Mouse (Mus musculus): ENCODE measurements around the gene Tsc22d2. TPM values are rescaled to one million over a fixed set of nuclear protein-coding genes. Genes with fewer than 3 reads are reported as not detected.

Tsc22d2 gene
- total RNA-seq, 1 experiment = 20.9 TPM

GRCm38 (mm10) chr3:58501961-58502360 lies 87.4 kb downstream of the Tsc22d2 start:
- DNase-seq (ENCODE audit: low read depth, low spot score) = no peak

DNA sequence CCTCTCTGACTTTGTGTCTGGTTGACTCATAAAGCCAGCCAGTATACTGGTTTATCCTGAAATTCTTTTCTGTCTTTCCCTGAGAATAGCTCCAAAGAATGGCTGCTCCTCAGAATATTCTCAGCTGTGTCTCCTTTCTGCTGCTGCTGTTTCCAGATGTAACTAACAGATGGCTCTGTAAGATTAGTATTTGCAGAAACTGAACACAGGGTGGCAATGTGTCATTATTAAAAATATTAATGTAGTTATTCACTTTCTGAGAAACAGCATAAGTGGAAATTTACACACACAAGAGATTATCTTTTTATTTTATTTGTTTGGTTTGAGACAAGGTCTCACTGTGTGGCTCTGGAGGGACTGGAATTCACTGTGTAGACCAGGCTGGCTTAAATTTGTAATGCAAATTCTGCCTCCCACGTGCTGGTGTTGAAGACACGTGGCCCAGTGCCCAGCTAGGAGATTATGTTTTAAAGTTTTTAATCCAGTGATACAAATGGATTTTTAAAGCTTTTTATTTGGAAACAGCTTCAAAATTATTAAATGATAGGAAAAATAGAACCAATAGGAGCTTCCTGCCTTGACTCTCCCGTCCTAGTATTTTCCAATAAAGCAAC lies 89.3 kb downstream of the Tsc22d2 start:
- DNase-seq (ENCODE audit: low read depth, low spot score) = no peak
- H3K9ac ChIP-seq (ENCODE audit: insufficient read depth, low read depth, low read length, poor library complexity, severe bottlenecking) = no peak overlapping the region
- H3K9me3 ChIP-seq (ENCODE audit: control insufficient read depth, insufficient read depth, low read depth, low read length) = no peaks in the 10 kb centered on the region
- in situ Hi-C loops (cut with MboI; ENCODE audit: low sequenced_read_pairs in 2 of 2, unreplicated experiment in 2 of 2) = no loop called here
- no peak for TF ChIP-seq CHD2 (IDR thresholded peaks at IDR 0.05; ENCODE audit: low read depth, low read length)
- no peak for TF ChIP-seq ZNF384 (IDR thresholded peaks at IDR 0.05; ENCODE audit: low read depth, low read length)
- no peak for TF ChIP-seq ZC3H11A (IDR thresholded peaks at IDR 0.05; ENCODE audit: borderline replicate concordance, low read depth, low read length)
- TF ChIP-seq HCFC1 (IDR thresholded peaks at IDR 0.05; ENCODE audit: borderline replicate concordance, insufficient read depth, low read length) = no peak
- TF ChIP-seq MAFK (IDR thresholded peaks at IDR 0.05; ENCODE audit: insufficient read depth, low read depth, low read length) = no peak
- peak overlapping the region; percentile 70; the same call in 1 of the 2 replicates for H3K27ac ChIP-seq (ENCODE audit: insufficient read depth, low read depth, low read length, poor library complexity, severe bottlenecking)
- no peak overlapping the region for H3K4me3 ChIP-seq (ENCODE audit: insufficient read depth in 1 of 2, low read depth in 1 of 2, low read length in 2 of 2, poor library complexity in 1 of 2, severe bottlenecking in 1 of 2)
- no peaks in the 10 kb centered on the region for H3K36me3 ChIP-seq (ENCODE audit: control insufficient read depth, insufficient read depth, low read length, poor library complexity, severe bottlenecking)
- peaks cover 8 to 9% of the 10 kb centered on the region in 2 experiments for H3K4me1 ChIP-seq (ENCODE audit: control insufficient read depth in 2 of 2, insufficient read depth in 2 of 2, low read length in 2 of 2, poor library complexity in 1 of 2)

More at GRCm38 (mm10) chr3:58501961-58502360, 87.4 kb downstream of the Tsc22d2 start:
- TF ChIP-seq ZNF384 (IDR thresholded peaks at IDR 0.05; ENCODE audit: low read depth, low read length) (no peak), CHD2 (IDR thresholded peaks at IDR 0.05; ENCODE audit: low read depth, low read length) (no peak), HCFC1 (IDR thresholded peaks at IDR 0.05; ENCODE audit: borderline replicate concordance, insufficient read depth, low read length) (no peak), MAFK (IDR thresholded peaks at IDR 0.05; ENCODE audit: insufficient read depth, low read depth, low read length) (no peak), ZC3H11A (IDR thresholded peaks at IDR 0.05; ENCODE audit: borderline replicate concordance, low read depth, low read length) (no peak)
- H3K27ac ChIP-seq (ENCODE audit: insufficient read depth, low read depth, low read length, poor library complexity, severe bottlenecking) = no peak overlapping the region
- in situ Hi-C loops (cut with MboI; ENCODE audit: low sequenced_read_pairs in 2 of 2, unreplicated experiment in 2 of 2) = no loop called here
- no peaks in the 10 kb centered on the region for H3K9me3 ChIP-seq (ENCODE audit: control insufficient read depth, insufficient read depth, low read depth, low read length)
- no peak overlapping the region for H3K9ac ChIP-seq (ENCODE audit: insufficient read depth, low read depth, low read length, poor library complexity, severe bottlenecking)
- H3K4me3 ChIP-seq (ENCODE audit: insufficient read depth in 1 of 2, low read depth in 1 of 2, low read length in 2 of 2, poor library complexity in 1 of 2, severe bottlenecking in 1 of 2) = no peak overlapping the region
- peaks cover 7 to 9% of the 10 kb centered on the region in 2 experiments for H3K4me1 ChIP-seq (ENCODE audit: control insufficient read depth in 2 of 2, insufficient read depth in 2 of 2, low read length in 2 of 2, poor library complexity in 1 of 2)
- H3K36me3 ChIP-seq (ENCODE audit: control insufficient read depth, insufficient read depth, low read length, poor library complexity, severe bottlenecking) = no peaks in the 10 kb centered on the region

- H3K4me3 ChIP-seq (ENCODE audit: insufficient read depth in 1 of 2, low read depth in 1 of 2, low read length in 2 of 2, poor library complexity in 1 of 2, severe bottlenecking in 1 of 2) = no peak overlapping the region
- H3K9me3 ChIP-seq (ENCODE audit: control insufficient read depth, insufficient read depth, low read depth, low read length) = no peaks in the 10 kb centered on the region
- in situ Hi-C loops (cut with MboI; ENCODE audit: low sequenced_read_pairs in 2 of 2, unreplicated experiment in 2 of 2) = no loop called here
- H3K27ac ChIP-seq (ENCODE audit: insufficient read depth, low read depth, low read length, poor library complexity, severe bottlenecking) = peak overlapping the region; percentile 66; the same call in 1 of the 2 replicates
- TF ChIP-seq MAFK (IDR thresholded peaks at IDR 0.05; ENCODE audit: insufficient read depth, low read depth, low read length) (no peak), ZNF384 (IDR thresholded peaks at IDR 0.05; ENCODE audit: low read depth, low read length) (no peak), HCFC1 (IDR thresholded peaks at IDR 0.05; ENCODE audit: borderline replicate concordance, insufficient read depth, low read length) (no peak), CHD2 (IDR thresholded peaks at IDR 0.05; ENCODE audit: low read depth, low read length) (no peak)
- no peak overlapping the region for H3K9ac ChIP-seq (ENCODE audit: insufficient read depth, low read depth, low read length, poor library complexity, severe bottlenecking)
- no peaks in the 10 kb centered on the region for H3K36me3 ChIP-seq (ENCODE audit: control insufficient read depth, insufficient read depth, low read length, poor library complexity, severe bottlenecking)
- DNase-seq (ENCODE audit: low read depth, low spot score) = no peak
- peaks cover 8 to 9% of the 10 kb centered on the region in 2 experiments for H3K4me1 ChIP-seq (ENCODE audit: control insufficient read depth in 2 of 2, insufficient read depth in 2 of 2, low read length in 2 of 2, poor library complexity in 1 of 2)
Observed at GRCm38 (mm10) chr3:58504676-58505075, 90.2 kb downstream of the Tsc22d2 start.

DNA sequence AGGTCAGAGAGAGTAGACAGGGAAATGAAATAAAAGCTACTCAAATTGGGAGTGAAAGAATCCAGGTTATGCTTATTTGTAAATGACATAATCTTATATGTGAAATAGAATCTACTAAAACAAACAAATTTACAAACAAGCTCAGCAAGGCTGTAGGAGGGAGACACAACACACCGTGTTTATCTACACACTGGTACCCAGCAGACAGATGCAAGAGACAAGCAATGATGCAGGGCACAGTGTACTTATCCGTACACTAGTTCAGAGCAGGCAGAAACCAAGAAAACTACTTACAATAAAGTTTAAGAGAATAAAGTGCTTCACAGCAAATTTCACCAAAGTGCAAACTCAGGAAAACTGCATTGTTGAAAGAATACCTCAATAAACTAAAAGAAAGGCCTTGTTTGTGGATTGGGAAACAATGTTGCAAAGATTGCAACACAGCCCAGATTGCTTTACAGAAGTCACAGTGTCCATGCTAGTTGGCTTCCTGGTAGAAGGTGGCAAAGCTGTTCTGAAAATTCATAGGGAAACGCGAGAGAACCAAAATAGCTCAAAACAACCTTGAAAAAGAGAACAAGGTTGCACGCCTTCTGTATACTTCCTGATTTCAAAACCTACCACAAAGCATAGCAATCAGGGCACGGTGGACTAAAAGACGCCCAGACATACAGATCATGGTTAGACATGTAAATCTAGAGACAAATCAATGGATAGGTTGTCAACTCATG lies 93.7 kb downstream of the Tsc22d2 start:
- peaks cover 6 to 11% of the 10 kb centered on the region in 2 experiments for H3K4me1 ChIP-seq (ENCODE audit: control insufficient read depth in 2 of 2, insufficient read depth in 2 of 2, low read length in 2 of 2, poor library complexity in 1 of 2)
- no peak overlapping the region for H3K4me3 ChIP-seq (ENCODE audit: insufficient read depth in 1 of 2, low read depth in 1 of 2, low read length in 2 of 2, poor library complexity in 1 of 2, severe bottlenecking in 1 of 2)
- no peak overlapping the region for H3K27ac ChIP-seq (ENCODE audit: insufficient read depth, low read depth, low read length, poor library complexity, severe bottlenecking)
- no peaks in the 10 kb centered on the region for H3K36me3 ChIP-seq (ENCODE audit: control insufficient read depth, insufficient read depth, low read length, poor library complexity, severe bottlenecking)
- DNase-seq (ENCODE audit: low read depth, low spot score) = no peak
- no peak overlapping the region for H3K9ac ChIP-seq (ENCODE audit: insufficient read depth, low read depth, low read length, poor library complexity, severe bottlenecking)
- H3K9me3 ChIP-seq (ENCODE audit: control insufficient read depth, insufficient read depth, low read depth, low read length) = no peaks in the 10 kb centered on the region
- in situ Hi-C loops (cut with MboI; ENCODE audit: low sequenced_read_pairs in 2 of 2, unreplicated experiment in 2 of 2) = no loop called here
- TF ChIP-seq MAFK (IDR thresholded peaks at IDR 0.05; ENCODE audit: insufficient read depth, low read depth, low read length) = no peak
- TF ChIP-seq HCFC1 (IDR thresholded peaks at IDR 0.05; ENCODE audit: borderline replicate concordance, insufficient read depth, low read length) = no peak
- no peak for TF ChIP-seq ZNF384 (IDR thresholded peaks at IDR 0.05; ENCODE audit: low read depth, low read length)
- no peak for TF ChIP-seq CHD2 (IDR thresholded peaks at IDR 0.05; ENCODE audit: low read depth, low read length)
- no peak for TF ChIP-seq ZC3H11A (IDR thresholded peaks at IDR 0.05; ENCODE audit: borderline replicate concordance, low read depth, low read length)
